25 mouse cellular contexts compared by ENCODE assay signal in genomic region chr1:105117888-105118287, GRCm38 (mm10).
DNase-seq lines count a peak whose midpoint lies in the region; ATAC-seq and TF ChIP-seq lines count a peak whose summit lies in the region.
"Had no signal": no experiment of that assay in that cellular context is flagged by ENCODE, and none has a peak within 500 bp of the region (broad histone marks: within the 10 kb centered on the region; RNA-seq: fewer than 3 reads in every experiment).

No protein-coding gene starts in this region.

- H3K4me1 ChIP-seq in heart, embryonic 11.5 days (ENCODE audit: control insufficient read depth, insufficient read depth, low read length), result no peaks in the 10 kb centered on the region
- peaks cover 16% of the 10 kb centered on the region; the same call in 1 of the 2 replicates for H3K4me1 ChIP-seq in kidney, adult 2 months (ENCODE audit: control insufficient read depth, insufficient read depth, low read length)
- H3K4me1 ChIP-seq in brown adipose tissue, adult 24 weeks (ENCODE audit: control insufficient read depth, insufficient read depth, insufficient read length, low read length), result peaks cover 3% of the 10 kb centered on the region; the same call in 1 of the 2 replicates
- H3K4me1 ChIP-seq in heart, postnatal 0 days (ENCODE audit: control insufficient read depth, insufficient read depth), result 0 out of 2 replicates have a peak, but pooled peaks cover 5% of the 10 kb centered on the region
- H3K4me1 ChIP-seq: embryonic facial prominence, embryonic 13.5 days; intestine, embryonic 15.5 days; liver, embryonic 15.5 days; lung, embryonic 15.5 days; midbrain, embryonic 10.5 days; midbrain, embryonic 15.5 days; neural tube, embryonic 15.5 days had no signal

- no peak for TF ChIP-seq CTCF in kidney, adult 2 months (conservative IDR thresholded peaks at IDR 0.05; ENCODE audit: insufficient read depth, insufficient read length, low read depth, low read length)
- TF ChIP-seq CTCF in heart, postnatal 0 days (IDR thresholded peaks at IDR 0.05; ENCODE audit: low read depth), result no peak

- H3K27ac ChIP-seq in heart, embryonic 11.5 days (ENCODE audit: low read depth, low read length), result peak overlapping the region; percentile 46; the same call in 1 of the 2 replicates
- peak overlapping the region; percentile 76 for H3K27ac ChIP-seq in kidney, adult 2 months (ENCODE audit: insufficient read depth, low read depth, low read length)
- peak overlapping the region; percentile 92 for H3K27ac ChIP-seq in brown adipose tissue, adult 24 weeks (replicated peaks; ENCODE audit: low read depth, low read length)
- H3K27ac ChIP-seq in heart, postnatal 0 days (ENCODE audit: low read depth), result peak overlapping the region; percentile 72
- H3K27ac ChIP-seq: embryonic facial prominence, embryonic 13.5 days; intestine, embryonic 15.5 days; liver, embryonic 15.5 days; lung, embryonic 15.5 days; midbrain, embryonic 10.5 days; midbrain, embryonic 15.5 days; neural tube, embryonic 15.5 days had no signal

- no peak overlapping the region for H3K4me2 ChIP-seq in heart, embryonic 11.5 days
- H3K4me2 ChIP-seq in heart, postnatal 0 days (ENCODE audit: low read depth, low read length), result no peak overlapping the region
- H3K4me2 ChIP-seq: embryonic facial prominence, embryonic 13.5 days; intestine, embryonic 15.5 days; liver, embryonic 15.5 days; lung, embryonic 15.5 days; midbrain, embryonic 15.5 days; neural tube, embryonic 15.5 days had no signal

- H3K9ac ChIP-seq in heart, embryonic 11.5 days (ENCODE audit: low read depth, low read length), result no peak overlapping the region
- no peak overlapping the region; the same call in 1 of the 2 replicates for H3K9ac ChIP-seq in heart, postnatal 0 days (replicated peaks; ENCODE audit: low read depth, low read length)
- H3K9ac ChIP-seq: embryonic facial prominence, embryonic 13.5 days; forebrain, postnatal 0 days; intestine, embryonic 15.5 days; liver, embryonic 15.5 days; lung, embryonic 15.5 days; midbrain, embryonic 15.5 days; neural tube, embryonic 15.5 days had no signal

- ATAC-seq in heart, embryonic 11.5 days (replicated peaks; ENCODE audit: insufficient number of reproducible peaks, low FRiP score, low TSS enrichment), result no peak
- ATAC-seq in heart, postnatal 0 days (ENCODE audit: insufficient read depth, low read depth), result no peak
- ATAC-seq: forebrain, postnatal 0 days; hindbrain, embryonic 16.5 days; intestine, embryonic 15.5 days; midbrain, embryonic 15.5 days had no signal

- H3K9me3 ChIP-seq in heart, embryonic 11.5 days (replicated peaks; ENCODE audit: control insufficient read depth, low read length), result no peaks in the 10 kb centered on the region
- H3K9me3 ChIP-seq in heart, postnatal 0 days (replicated peaks; ENCODE audit: control insufficient read depth, low read length), result no peaks in the 10 kb centered on the region
- H3K9me3 ChIP-seq: embryonic facial prominence, embryonic 13.5 days; intestine, embryonic 15.5 days; liver, embryonic 15.5 days; lung, embryonic 15.5 days; midbrain, embryonic 10.5 days; midbrain, embryonic 15.5 days; neural tube, embryonic 15.5 days had no signal

- intact Hi-C loops in heart, postnatal 25 days (cut with DNase I), result no loop called here

- TF ChIP-seq POLR2A in kidney, adult 2 months (IDR thresholded peaks at IDR 0.05; ENCODE audit: low read depth, low read length), result no peak

- H3K36me3 ChIP-seq in heart, embryonic 11.5 days (ENCODE audit: control insufficient read depth, insufficient read depth, low read length), result no peaks in the 10 kb centered on the region
- no peaks in the 10 kb centered on the region for H3K36me3 ChIP-seq in kidney, adult 2 months (ENCODE audit: control insufficient read depth, insufficient read depth, low read length)
- H3K36me3 ChIP-seq in heart, postnatal 0 days (replicated peaks; ENCODE audit: control insufficient read depth, insufficient read depth, low read length), result no peaks in the 10 kb centered on the region
- H3K36me3 ChIP-seq: embryonic facial prominence, embryonic 13.5 days; intestine, embryonic 15.5 days; liver, embryonic 15.5 days; lung, embryonic 15.5 days; midbrain, embryonic 10.5 days; midbrain, embryonic 15.5 days; neural tube, embryonic 15.5 days had no signal

- WGBS in heart, embryonic 11.5 days (ENCODE audit: insufficient replicate concordance), result 68% methylated on average over 2 of the region's 2 CpGs
- WGBS in kidney, adult 2 months, result 44% methylated on average over 2 of the region's 2 CpGs
- 58% methylated on average over 2 of the region's 2 CpGs for WGBS in heart, postnatal 0 days

- no peak for DNase-seq in heart, postnatal 25 days (ENCODE audit: low spot score)
- DNase-seq in kidney, adult 2 months, result peak; percentile 72
- DNase-seq in kidney, postnatal 14 days, result no peak
- no peak for DNase-seq in heart, postnatal 0 days (ENCODE audit: low spot score)
- no peak for DNase-seq in urinary bladder, postnatal 25 days (ENCODE audit: low spot score)
- DNase-seq: adrenal gland, postnatal 10 days; B cell, adult 2 months; cerebellum, adult 18-20 months; cerebellum, postnatal 10 days; forebrain, postnatal 0 days; kidney, postnatal 25 days; liver; retina, postnatal 1 day; right cerebral cortex, postnatal 14 days; thymus, postnatal 14 days had no signal

- H3K27me3 ChIP-seq in heart, embryonic 11.5 days (ENCODE audit: control insufficient read depth, insufficient read depth, low read length), result no peaks in the 10 kb centered on the region
- no peaks in the 10 kb centered on the region for H3K27me3 ChIP-seq in kidney, adult 2 months (replicated peaks; ENCODE audit: control insufficient read depth, insufficient read depth, low read length)
- no peaks in the 10 kb centered on the region for H3K27me3 ChIP-seq in heart, postnatal 0 days (ENCODE audit: control insufficient read depth, insufficient read depth, low read length)
- H3K27me3 ChIP-seq: embryonic facial prominence, embryonic 13.5 days; intestine, embryonic 15.5 days; liver, embryonic 15.5 days; lung, embryonic 15.5 days; midbrain, embryonic 15.5 days; neural tube, embryonic 15.5 days had no signal

- no peak overlapping the region for H3K4me3 ChIP-seq in heart, embryonic 11.5 days (ENCODE audit: low read depth, low read length)
- H3K4me3 ChIP-seq in kidney, adult 2 months (ENCODE audit: insufficient read depth, low read depth, low read length), result no peak overlapping the region
- no peak overlapping the region for H3K4me3 ChIP-seq in brown adipose tissue, adult 24 weeks (ENCODE audit: insufficient read depth, low read depth, low read length)
- no peak overlapping the region for H3K4me3 ChIP-seq in heart, postnatal 0 days (ENCODE audit: low read depth, low read length)
- H3K4me3 ChIP-seq: embryonic facial prominence, embryonic 13.5 days; intestine, embryonic 15.5 days; liver, embryonic 15.5 days; lung, embryonic 15.5 days; midbrain, embryonic 10.5 days; midbrain, embryonic 15.5 days; neural tube, embryonic 15.5 days had no signal

- no peak for TF ChIP-seq EP300 in heart, postnatal 0 days (IDR thresholded peaks at IDR 0.05; ENCODE audit: low read depth)
